Mouse (Mus musculus) heart, postnatal 25 days (tissue): ENCODE measurements around the gene Zfp804b. TPM values are rescaled to one million over a fixed set of nuclear protein-coding genes. Genes with fewer than 3 reads are reported as not detected.

Source experiments
- DNase-seq: peaks from one replicate; pipeline ENCODE4 v3.0.0; 2022; ENCODE audit warnings: low spot score
- intact Hi-C: fragments of 180-260 bp; cut with DNase I; formaldehyde crosslinking; loops from one replicate; pipeline ENCODE4 v1.15.1; 2025
- total RNA-seq, 2 experiments: library from RNA; stranded (reverse); gene quantifications; 2 replicates each; pipeline ENCODE4 v1.2.3; 2021

The Zfp804b gene
- total RNA-seq, 2 experiments from 2014 or later: 0.05 TPM; not detected in 1

DNA sequence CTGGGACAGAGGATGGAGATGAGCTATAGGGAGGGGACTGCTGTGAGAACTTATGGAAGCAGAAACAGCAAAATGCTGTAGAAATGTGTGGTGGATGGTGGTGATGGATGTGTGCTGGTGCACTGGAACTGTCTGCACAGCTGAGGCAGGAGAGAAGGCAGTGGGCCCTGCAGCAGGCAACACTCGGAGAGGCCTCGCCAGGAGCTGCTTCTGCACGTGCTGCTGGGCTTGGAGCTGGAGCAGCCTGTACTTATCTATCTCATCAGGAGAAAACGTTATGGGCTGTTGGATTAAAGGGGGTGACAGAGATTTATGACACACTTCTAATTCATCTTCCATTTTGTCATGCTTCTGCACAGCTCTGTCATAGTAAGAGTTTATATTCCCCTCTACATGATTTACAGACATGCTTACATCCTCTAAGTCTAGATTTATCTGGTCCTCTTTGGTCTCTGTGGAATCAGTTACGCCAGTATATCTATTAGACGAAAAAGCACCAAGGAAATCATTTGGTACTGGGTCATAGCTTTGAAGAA, 575.1 kb downstream of the Zfp804b start:
- intact Hi-C loops: no loop called here
- no peak for DNase-seq

Other genes with a start within 250 kb of the Zfp804b start
- not detected for gene Tex47, start 40.6 kb downstream of the Zfp804b start, total RNA-seq